Mouse (Mus musculus): Measurements from ENCODE around the gene Spns2. TPM values are rescaled to one million over a fixed set of nuclear protein-coding genes. Genes with fewer than 3 reads are reported as not detected.
A peak's percentile ranks its signal among the peaks of the same experiment; 100 is the strongest.

Spns2 gene
- polyA plus RNA-seq, 1 experiment from 2014 or later = 12.6 TPM

DNA sequence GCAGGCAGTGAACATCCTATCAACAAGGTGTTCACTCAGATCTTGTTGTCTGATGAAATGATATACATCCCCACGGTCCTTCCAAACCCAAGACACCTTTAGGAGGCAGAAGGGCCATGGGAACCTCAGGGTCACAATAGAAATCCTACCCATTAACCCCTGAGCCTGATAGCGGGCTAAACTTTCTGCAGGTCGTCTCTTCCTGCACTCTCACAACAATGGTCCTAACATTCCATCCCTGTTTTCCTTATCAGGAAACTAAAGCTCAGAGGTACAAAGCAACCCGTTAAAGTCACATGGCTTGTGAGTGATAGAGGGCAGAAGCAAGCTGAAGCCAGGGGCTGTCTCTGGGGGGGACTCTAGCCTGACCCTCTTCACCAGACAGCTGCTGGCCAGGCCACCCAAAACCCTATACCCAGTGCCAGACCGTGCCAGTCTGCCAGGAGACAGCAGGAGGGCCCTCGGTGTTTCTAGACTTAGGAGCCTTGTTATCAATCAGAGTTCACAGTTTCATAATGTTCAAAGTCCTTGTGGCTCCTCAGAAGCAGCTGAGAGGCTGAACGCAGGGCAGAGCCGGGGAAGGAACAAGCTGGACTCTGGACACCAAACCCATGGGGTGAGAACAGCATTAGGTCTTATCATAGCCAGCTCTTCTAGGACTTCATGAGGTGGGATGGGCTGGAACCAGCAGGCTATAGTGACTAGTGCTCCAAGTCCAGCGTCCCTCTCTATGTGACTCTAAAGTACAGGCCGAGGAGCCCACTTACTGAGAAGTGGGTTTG, 14.5 kb upstream of the Spns2 start:
- Histone ChIP-seq H3K36me3 (ENCODE audit: control insufficient read depth, insufficient read depth, low read length) (no peaks in the 10 kb centered on the region), H3K4me1 (ENCODE audit: control insufficient read depth, insufficient read depth, low read length) (peaks cover 3% of the 10 kb centered on the region; the same call in 1 of the 2 replicates), H3K4me2 (ENCODE audit: low read length) (no peak overlapping the region), H3K9ac (replicated peaks; ENCODE audit: low read length) (no peak overlapping the region), H3K4me3 (replicated peaks; ENCODE audit: low read depth, low read length) (no peak overlapping the region), H3K27me3 (ENCODE audit: control insufficient read depth, insufficient read depth, low read length) (no peaks in the 10 kb centered on the region), H3K27ac (replicated peaks; ENCODE audit: low read depth, low read length) (no peak overlapping the region), H3K9me3 (ENCODE audit: control insufficient read depth, low read length) (no peaks in the 10 kb centered on the region)
- DNase-seq (no peak), ATAC-seq (ENCODE audit: low FRiP score, low TSS enrichment) (no peak)
- WGBS = 78% methylated on average over 10 of the region's 10 CpGs

GRCm38 (mm10) chr11:72503501-72503921, 13.8 kb upstream of the Spns2 start:
- 31% methylated on average over 5 of the region's 5 CpGs for WGBS
- Histone ChIP-seq H3K27ac (replicated peaks; ENCODE audit: low read depth, low read length) (no peak overlapping the region), H3K9ac (replicated peaks; ENCODE audit: low read length) (no peak overlapping the region), H3K4me2 (ENCODE audit: low read length) (no peak overlapping the region), H3K4me1 (ENCODE audit: control insufficient read depth, insufficient read depth, low read length) (peaks cover 3% of the 10 kb centered on the region; the same call in 1 of the 2 replicates), H3K9me3 (ENCODE audit: control insufficient read depth, low read length) (no peaks in the 10 kb centered on the region), H3K4me3 (replicated peaks; ENCODE audit: low read depth, low read length) (no peak overlapping the region), H3K27me3 (ENCODE audit: control insufficient read depth, insufficient read depth, low read length) (no peaks in the 10 kb centered on the region), H3K36me3 (ENCODE audit: control insufficient read depth, insufficient read depth, low read length) (no peaks in the 10 kb centered on the region)
- DNase-seq (no peak), ATAC-seq (ENCODE audit: low FRiP score, low TSS enrichment) (no peak)

DNA sequence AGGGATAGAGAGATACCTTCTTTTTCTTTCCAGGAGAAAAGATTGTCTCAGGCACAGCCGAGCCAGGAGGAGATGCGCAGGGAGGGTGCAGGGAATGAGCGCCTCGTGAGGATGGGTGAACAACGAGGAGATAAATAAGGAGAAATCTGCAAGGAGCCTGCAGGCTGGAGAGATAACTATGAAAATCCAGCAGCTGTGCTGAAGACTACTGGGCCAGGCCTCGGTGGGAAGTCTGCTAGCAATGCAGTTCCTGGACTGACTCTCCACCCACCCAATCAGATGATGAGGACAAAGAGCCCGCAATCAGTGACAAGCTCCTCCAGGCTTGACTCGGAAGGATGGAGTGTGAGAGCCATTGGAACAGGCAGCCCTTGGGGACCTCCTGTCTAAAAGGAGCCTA, 12.5 kb upstream of the Spns2 start:
- Histone ChIP-seq H3K4me2 (ENCODE audit: low read length) (no peak overlapping the region), H3K36me3 (ENCODE audit: control insufficient read depth, insufficient read depth, low read length) (no peaks in the 10 kb centered on the region), H3K27me3 (ENCODE audit: control insufficient read depth, insufficient read depth, low read length) (no peaks in the 10 kb centered on the region), H3K9ac (replicated peaks; ENCODE audit: low read length) (no peak overlapping the region), H3K9me3 (ENCODE audit: control insufficient read depth, low read length) (no peaks in the 10 kb centered on the region), H3K4me1 (ENCODE audit: control insufficient read depth, insufficient read depth, low read length) (peaks cover 3% of the 10 kb centered on the region; the same call in 1 of the 2 replicates), H3K4me3 (replicated peaks; ENCODE audit: low read depth, low read length) (no peak overlapping the region), H3K27ac (replicated peaks; ENCODE audit: low read depth, low read length) (no peak overlapping the region; the same call in 1 of the 2 replicates)
- ATAC-seq (ENCODE audit: low FRiP score, low TSS enrichment) (no peak), DNase-seq (peak; percentile 38)
- 21% methylated on average over 8 of the region's 8 CpGs for WGBS

- 30% methylated on average over 5 of the region's 5 CpGs for WGBS
- Histone ChIP-seq H3K9ac (replicated peaks; ENCODE audit: low read length) (no peak overlapping the region), H3K27me3 (ENCODE audit: control insufficient read depth, insufficient read depth, low read length) (no peaks in the 10 kb centered on the region), H3K27ac (replicated peaks; ENCODE audit: low read depth, low read length) (no peak overlapping the region), H3K4me1 (ENCODE audit: control insufficient read depth, insufficient read depth, low read length) (peaks cover 3% of the 10 kb centered on the region; the same call in 1 of the 2 replicates), H3K4me3 (replicated peaks; ENCODE audit: low read depth, low read length) (no peak overlapping the region), H3K36me3 (ENCODE audit: control insufficient read depth, insufficient read depth, low read length) (no peaks in the 10 kb centered on the region), H3K4me2 (ENCODE audit: low read length) (no peak overlapping the region), H3K9me3 (ENCODE audit: control insufficient read depth, low read length) (no peaks in the 10 kb centered on the region)
- ATAC-seq (ENCODE audit: low FRiP score, low TSS enrichment) (no peak), DNase-seq (no peak)
Measured at GRCm38 (mm10) chr11:72501426-72502002, 11.8 kb upstream of the Spns2 start.

GRCm38 (mm10) chr11:72500139-72500538, 10.4 kb upstream of the Spns2 start:
- WGBS = 92% methylated on average over 4 of the region's 4 CpGs
- H3K4me1 ChIP-seq (ENCODE audit: control insufficient read depth, insufficient read depth, low read length) = peaks cover 3% of the 10 kb centered on the region; the same call in 1 of the 2 replicates
- no peak overlapping the region for H3K4me2 ChIP-seq (ENCODE audit: low read length)
- no peak for ATAC-seq (ENCODE audit: low FRiP score, low TSS enrichment)
- H3K9me3 ChIP-seq (ENCODE audit: control insufficient read depth, low read length) = no peaks in the 10 kb centered on the region
- no peaks in the 10 kb centered on the region for H3K27me3 ChIP-seq (ENCODE audit: control insufficient read depth, insufficient read depth, low read length)
- H3K27ac ChIP-seq (replicated peaks; ENCODE audit: low read depth, low read length) = no peak overlapping the region
- H3K4me3 ChIP-seq (replicated peaks; ENCODE audit: low read depth, low read length) = no peak overlapping the region
- H3K9ac ChIP-seq (replicated peaks; ENCODE audit: low read length) = no peak overlapping the region
- no peaks in the 10 kb centered on the region for H3K36me3 ChIP-seq (ENCODE audit: control insufficient read depth, insufficient read depth, low read length)
- DNase-seq = no peak

- H3K27me3 ChIP-seq (ENCODE audit: control insufficient read depth, insufficient read depth, low read length) = no peaks in the 10 kb centered on the region
- ATAC-seq (ENCODE audit: low FRiP score, low TSS enrichment) = no peak
- no peak overlapping the region for H3K4me3 ChIP-seq (replicated peaks; ENCODE audit: low read depth, low read length)
- no peaks in the 10 kb centered on the region for H3K9me3 ChIP-seq (ENCODE audit: control insufficient read depth, low read length)
- 26% methylated on average over 4 of the region's 4 CpGs for WGBS
- H3K4me2 ChIP-seq (ENCODE audit: low read length) = no peak overlapping the region
- no peak for DNase-seq
- no peak overlapping the region for H3K9ac ChIP-seq (replicated peaks; ENCODE audit: low read length)
- 0 out of 2 replicates have a peak, but pooled peaks cover 3% of the 10 kb centered on the region for H3K4me1 ChIP-seq (ENCODE audit: control insufficient read depth, insufficient read depth, low read length)
- no peak overlapping the region for H3K27ac ChIP-seq (replicated peaks; ENCODE audit: low read depth, low read length)
- no peaks in the 10 kb centered on the region for H3K36me3 ChIP-seq (ENCODE audit: control insufficient read depth, insufficient read depth, low read length)
Measured at GRCm38 (mm10) chr11:72497367-72497766, 7.7 kb upstream of the Spns2 start.

GRCm38 (mm10) chr11:72496775-72497174, 7.1 kb upstream of the Spns2 start:
- H3K9ac ChIP-seq (replicated peaks; ENCODE audit: low read length) = no peak overlapping the region
- ATAC-seq (ENCODE audit: low FRiP score, low TSS enrichment) = no peak

DNA sequence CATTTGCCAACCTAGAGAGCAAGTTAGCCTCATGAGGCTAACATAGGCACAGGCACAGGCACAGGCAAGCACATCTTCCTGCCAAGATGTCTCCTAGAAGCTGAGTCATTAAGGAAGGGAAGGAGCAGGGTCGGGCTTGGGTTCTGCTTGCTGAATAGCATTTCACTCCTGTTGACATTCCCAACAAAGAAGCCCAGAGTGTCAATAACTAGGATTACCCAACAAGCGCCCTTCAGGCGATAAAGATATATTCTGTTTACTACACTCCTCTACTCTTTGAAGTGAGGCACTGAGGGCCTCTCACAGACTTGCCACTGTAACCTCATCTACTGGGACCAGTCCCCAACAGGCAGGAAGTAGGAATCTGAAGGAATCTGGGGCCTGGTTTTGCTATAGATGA, 6.4 kb upstream of the Spns2 start:
- H3K4me3 ChIP-seq (replicated peaks; ENCODE audit: low read depth, low read length) = no peak overlapping the region
- no peak for ATAC-seq (ENCODE audit: low FRiP score, low TSS enrichment)
- H3K4me2 ChIP-seq (ENCODE audit: low read length) = no peak overlapping the region
- H3K27me3 ChIP-seq (ENCODE audit: control insufficient read depth, insufficient read depth, low read length) = no peaks in the 10 kb centered on the region
- H3K36me3 ChIP-seq (ENCODE audit: control insufficient read depth, insufficient read depth, low read length) = no peaks in the 10 kb centered on the region
- H3K9me3 ChIP-seq (ENCODE audit: control insufficient read depth, low read length) = no peaks in the 10 kb centered on the region
- no peak overlapping the region for H3K27ac ChIP-seq (replicated peaks; ENCODE audit: low read depth, low read length)
- no peaks in the 10 kb centered on the region for H3K4me1 ChIP-seq (ENCODE audit: control insufficient read depth, insufficient read depth, low read length)
- 76% methylated on average over 3 of the region's 3 CpGs for WGBS
- no peak for DNase-seq
- H3K9ac ChIP-seq (replicated peaks; ENCODE audit: low read length) = no peak overlapping the region

More at GRCm38 (mm10) chr11:72496775-72497174, 7.1 kb upstream of the Spns2 start:
- H3K9me3 ChIP-seq (ENCODE audit: control insufficient read depth, low read length) = no peaks in the 10 kb centered on the region
- WGBS = 74% methylated on average over 1 of the region's 1 CpGs
- no peak for DNase-seq
- no peak overlapping the region for H3K4me2 ChIP-seq (ENCODE audit: low read length)
- H3K36me3 ChIP-seq (ENCODE audit: control insufficient read depth, insufficient read depth, low read length) = no peaks in the 10 kb centered on the region
- 0 out of 2 replicates have a peak, but pooled peaks cover under 1% of the 10 kb centered on the region for H3K4me1 ChIP-seq (ENCODE audit: control insufficient read depth, insufficient read depth, low read length)
- no peaks in the 10 kb centered on the region for H3K27me3 ChIP-seq (ENCODE audit: control insufficient read depth, insufficient read depth, low read length)
- no peak overlapping the region for H3K27ac ChIP-seq (replicated peaks; ENCODE audit: low read depth, low read length)
- H3K4me3 ChIP-seq (replicated peaks; ENCODE audit: low read depth, low read length) = no peak overlapping the region
